Mouse (Mus musculus) Patski (cell line): ENCODE results near the gene Npff. TPM values are rescaled to one million over a fixed set of nuclear protein-coding genes. Genes with fewer than 3 reads are reported as not detected.

Experiments
- ATAC-seq: fragments of 100-300 bp; one replicate; pipeline ENCODE4 v1.8.0; 2021
- CTCF ChIA-PET: fragments of 350-600 bp; sonication (Branson Sonifier 250); formaldehyde crosslinking; loops from one replicate; lab custom pipeline; 2022; ENCODE audit warnings: inconsistent platforms; lab: Charles Lee
- POLR2A ChIA-PET: fragments of 350-600 bp; sonication (Branson Sonifier 250); formaldehyde crosslinking; loops from one replicate; lab custom pipeline; 2022; ENCODE audit warnings: antibody characterized with exemption, inconsistent platforms; lab: Charles Lee
- DNase-seq: peaks from one replicate; pipeline ENCODE4 v3.0.0-alpha.2; 2011; ENCODE audit warnings: low read depth, low spot score
- H3K27me3 ChIP-seq: fragments of 371-371 bp; one replicate; pipeline ENCODE4 v1.5.1; 2021
- CTCF ChIP-seq: fragments of 100-300 bp; IDR thresholded peaks from one replicate; pipeline ENCODE4 v1.5.1; 2021
- in situ Hi-C: fragments of 300-500 bp; cut with MboI; formaldehyde crosslinking; loops from 3 replicates; pipeline ENCODE4 v1.11.1; 2018; ENCODE audit warnings: low pct_unique_long_range_greater_than_20kb, mixed read lengths
- polyA plus RNA-seq: library from polyadenylated mRNA; unstranded; gene quantifications from one replicate; pipeline ENCODE4 v1.2.3, GENCODE M21; 2021

Npff gene
- polyA plus RNA-seq, 1 experiment from 2014 or later, result 0.83 TPM

DNA sequence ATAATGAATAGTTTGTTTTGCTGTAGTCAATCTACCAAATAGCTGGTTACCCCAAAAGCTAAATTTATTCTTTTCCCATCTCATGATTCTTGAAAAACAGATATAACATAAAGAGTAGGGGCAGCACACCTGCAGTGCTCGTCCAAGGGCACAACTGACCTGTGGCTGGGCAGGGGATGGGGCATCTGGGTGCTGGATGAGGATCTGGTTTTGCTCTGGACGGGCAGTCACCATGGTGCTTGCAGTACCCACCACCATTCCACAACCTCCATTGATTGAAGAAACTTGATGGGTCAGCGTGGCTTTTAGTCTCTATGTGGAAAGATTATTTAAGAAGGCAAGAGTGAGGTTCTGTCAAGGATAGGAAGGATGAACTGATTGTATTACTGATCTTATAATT, 21.5 kb upstream of the Npff start:
- no peak for ATAC-seq
- in situ Hi-C loops, result no loop called here
- H3K27me3 ChIP-seq, result no peaks in the 10 kb centered on the region
- ChIA-PET POLR2A (no interaction called here), CTCF (interaction anchor here (0.9 to 2.3 kb wide), 4 partner anchors 17 to 125 kb away, joined by 3 to 6 read pairs (median 3); no protein-coding TSS in a partner anchor)
- no peak for DNase-seq
- no peak for TF ChIP-seq CTCF

DNA sequence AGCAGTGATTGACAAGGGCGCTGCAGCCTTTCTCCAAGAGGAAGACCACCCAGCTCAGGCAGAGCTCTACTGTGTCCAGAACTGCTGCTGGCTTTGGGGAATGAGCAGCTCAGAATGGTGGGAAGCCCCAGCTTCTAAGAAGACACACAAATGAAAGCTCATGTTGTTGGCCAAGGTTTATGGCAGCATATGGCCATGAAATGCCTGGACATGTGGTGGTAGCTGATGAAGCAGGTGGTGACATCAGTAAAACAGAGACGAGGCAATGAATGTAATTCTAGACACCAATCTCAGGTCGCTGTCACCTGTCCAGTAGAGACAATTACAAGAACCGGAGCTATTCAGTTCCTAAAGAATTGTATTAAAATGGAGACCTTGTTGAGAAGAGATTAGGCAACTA, 20.1 kb upstream of the Npff start:
- DNase-seq, result no peak
- ChIA-PET CTCF (interaction anchor here (0.8 to 1.5 kb wide), 3 partner anchors 16 to 120 kb away, joined by 3 to 4 read pairs (median 3); no protein-coding TSS in a partner anchor), POLR2A (interaction anchor here (0.7 kb wide), 1 partner anchor 33 kb away, joined by 3 read pairs; no protein-coding TSS in a partner anchor)

DNA sequence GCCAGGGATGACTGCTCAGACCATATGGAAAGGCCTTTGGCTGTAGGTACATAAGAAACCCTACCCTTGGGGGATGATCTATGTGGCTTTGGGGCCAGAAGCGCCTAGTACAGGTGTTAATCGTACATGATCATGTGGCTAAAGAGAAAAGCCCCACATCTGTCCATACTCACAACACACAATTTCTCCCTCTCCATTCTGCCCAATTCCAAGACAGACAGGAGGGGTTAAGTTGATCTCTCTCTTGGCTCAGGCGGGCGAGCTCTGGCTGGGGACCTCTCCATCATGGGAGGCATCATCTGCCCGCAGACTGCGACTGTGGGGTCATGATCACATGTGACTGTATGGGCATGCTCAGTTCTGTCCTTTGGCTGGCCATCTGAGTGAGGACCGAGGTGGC, 9.2 kb upstream of the Npff start:
- no peaks in the 10 kb centered on the region for H3K27me3 ChIP-seq
- in situ Hi-C loops, result no loop called here
- ChIA-PET POLR2A (no interaction called here), CTCF (interaction anchor here (2.2 kb wide), 1 partner anchor 9 kb away, joined by 8 read pairs; the partner anchor contains the start of gene Npff)
- ATAC-seq, result no peak
- TF ChIP-seq CTCF, result no peak
- no peak for DNase-seq

More for the DNA sequence above, 20.1 kb upstream of the Npff start:
- H3K27me3 ChIP-seq, result no peaks in the 10 kb centered on the region
- ATAC-seq, result no peak
- in situ Hi-C loops, result no loop called here
- TF ChIP-seq CTCF, result no peak

DNA sequence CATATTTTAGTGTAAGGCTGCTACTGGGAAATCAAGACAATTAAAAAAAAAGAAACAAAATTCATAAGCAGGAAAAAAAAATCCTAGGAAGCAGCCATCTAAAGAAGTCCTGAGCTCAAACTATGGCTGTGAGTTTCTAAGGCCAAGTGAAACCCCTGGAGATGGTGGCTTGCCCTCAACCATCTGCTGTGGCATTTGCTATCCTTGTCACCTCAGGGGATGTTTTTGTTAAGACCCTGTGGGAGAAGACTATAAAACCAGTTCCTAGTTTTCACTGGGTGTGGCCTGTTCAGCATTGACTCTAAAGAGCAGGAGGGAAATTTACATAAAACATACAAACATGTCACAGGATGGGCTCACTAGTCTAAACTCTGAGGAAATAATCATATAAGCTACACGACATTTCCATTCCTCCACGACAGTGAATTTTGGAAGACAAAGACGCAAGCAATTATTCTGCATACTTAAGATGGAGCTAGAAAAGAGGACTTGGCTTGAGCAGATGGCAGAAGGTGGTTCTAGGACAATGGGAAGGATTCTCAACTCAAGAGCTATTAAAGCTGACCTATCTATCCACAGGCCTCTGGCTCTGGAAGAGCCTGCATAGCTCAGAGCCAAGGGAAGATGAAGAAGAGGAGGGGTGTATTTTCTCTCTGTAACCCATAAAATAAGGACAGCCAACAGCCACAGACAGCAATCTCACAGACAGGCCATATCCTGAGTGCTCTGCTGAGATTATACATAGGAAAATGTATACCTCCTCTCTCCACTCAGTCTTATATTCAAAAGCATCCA, 7.6 kb upstream of the Npff start:
- DNase-seq, result no peak
- CTCF ChIA-PET, result no interaction called here
- no peaks in the 10 kb centered on the region for H3K27me3 ChIP-seq
- POLR2A ChIA-PET, result interaction anchor here (1.1 kb wide), 1 partner anchor 20 kb away, joined by 4 read pairs; no protein-coding TSS in a partner anchor
- TF ChIP-seq CTCF, result no peak
- no peak for ATAC-seq
- in situ Hi-C loops, result no loop called here

DNA sequence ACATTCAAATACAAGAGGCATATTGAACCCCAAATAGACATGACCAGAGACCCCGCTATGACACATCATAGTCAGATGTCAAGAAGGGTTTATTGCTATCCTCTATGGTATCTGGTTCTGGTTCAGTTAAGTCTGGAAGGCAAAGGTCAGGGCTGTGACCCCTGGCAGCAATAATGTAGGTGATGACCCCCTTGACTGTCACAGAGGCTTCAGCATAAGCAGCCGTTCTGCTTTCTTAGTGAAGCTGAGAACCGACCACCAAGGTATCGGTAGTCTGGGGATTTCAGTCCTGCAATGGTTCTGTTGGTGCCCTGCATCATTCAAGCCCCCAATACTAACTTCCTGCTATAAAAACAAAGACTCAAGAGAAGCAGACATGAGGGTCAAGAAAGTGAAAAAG, 6.8 kb upstream of the Npff start:
- DNase-seq (no peak), ATAC-seq (no peak)
- H3K27me3 ChIP-seq, result no peaks in the 10 kb centered on the region
- ChIA-PET POLR2A (interaction anchor here (1.1 kb wide), 1 partner anchor 20 kb away, joined by 4 read pairs; no protein-coding TSS in a partner anchor), CTCF (no interaction called here)
- in situ Hi-C loops, result no loop called here
- TF ChIP-seq CTCF, result no peak

DNA sequence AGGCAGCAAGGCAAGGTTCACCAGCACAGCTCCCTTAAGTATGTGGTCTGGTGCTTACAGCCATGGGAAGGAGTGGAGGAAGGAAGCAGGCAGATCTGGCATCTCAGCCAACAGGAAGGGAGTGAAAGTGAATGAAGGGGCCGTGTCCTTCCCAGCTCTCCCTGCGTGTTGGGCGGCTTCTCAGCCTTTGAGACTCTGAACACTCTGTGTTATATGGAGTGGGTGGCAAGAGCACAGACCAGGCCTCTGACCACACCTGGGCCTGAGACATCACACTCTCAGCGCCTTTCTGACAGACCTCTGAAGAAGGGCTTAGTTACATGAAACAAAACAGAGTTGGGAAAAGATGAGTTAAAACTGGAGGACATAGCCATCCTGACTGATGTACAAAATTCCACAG, 5.8 kb upstream of the Npff start:
- ChIA-PET CTCF (interaction anchor here (0.6 kb wide), 1 partner anchor 37 kb away, joined by 3 read pairs; no protein-coding TSS in a partner anchor), POLR2A (no interaction called here)
- no peak for ATAC-seq
- in situ Hi-C loops, result no loop called here
- DNase-seq, result no peak
- no peaks in the 10 kb centered on the region for H3K27me3 ChIP-seq
- no peak for TF ChIP-seq CTCF

DNA sequence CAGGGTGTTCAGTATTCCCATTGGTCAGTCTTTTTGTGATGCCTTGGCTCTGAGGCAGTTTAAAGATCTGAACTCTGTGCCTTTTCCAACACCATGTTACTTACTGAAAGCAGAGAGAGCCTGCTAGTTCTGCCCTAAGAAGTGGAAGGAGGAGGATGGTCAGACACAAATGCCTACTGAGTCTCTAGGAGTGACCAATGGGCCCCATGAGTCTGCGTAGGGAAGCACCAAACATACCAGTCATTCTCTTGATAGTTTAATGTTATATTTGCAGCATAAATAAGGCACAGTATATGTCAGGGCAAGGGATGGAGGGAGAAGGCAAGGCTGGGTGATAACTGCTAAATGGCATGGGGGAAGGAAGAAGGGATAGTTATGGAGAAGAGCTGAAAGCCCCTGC, 3.7 kb upstream of the Npff start:
- TF ChIP-seq CTCF, result no peak
- no peaks in the 10 kb centered on the region for H3K27me3 ChIP-seq
- ATAC-seq (no peak), DNase-seq (no peak)
- CTCF ChIA-PET, result interaction anchor here (1.2 to 2.0 kb wide), 3 partner anchors 7 to 142 kb away, joined by 4 to 9 read pairs (median 5); partner anchors contain the start of gene Tarbp2
- in situ Hi-C loops, result no loop called here
- POLR2A ChIA-PET, result interaction anchor here (0.7 kb wide), 1 partner anchor 24 kb away, joined by 3 read pairs; no protein-coding TSS in a partner anchor

DNA sequence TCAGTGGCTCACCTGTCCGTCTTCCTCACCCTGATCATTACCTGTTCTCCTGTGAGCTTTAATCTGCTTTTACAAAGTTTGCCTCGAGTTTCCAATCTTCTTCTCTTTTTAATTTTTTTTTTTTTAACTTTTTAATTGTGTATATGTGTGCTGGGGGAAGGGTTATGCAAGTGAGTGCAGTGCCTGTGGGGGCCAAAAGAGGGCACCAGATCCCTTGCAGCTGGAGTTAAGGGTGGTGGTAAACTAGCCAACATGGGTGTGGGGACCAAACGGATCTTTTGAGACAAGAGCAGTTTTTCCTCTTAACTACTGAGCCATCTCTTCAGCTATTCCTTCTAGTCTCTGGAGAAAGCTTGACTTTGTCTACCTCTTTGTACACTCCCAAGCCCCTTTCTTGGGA, 3.2 kb upstream of the Npff start:
- in situ Hi-C loops, result no loop called here
- ATAC-seq, result no peak
- ChIA-PET CTCF (interaction anchor here (1.2 to 2.0 kb wide), 3 partner anchors 9 to 143 kb away, joined by 5 to 9 read pairs (median 7); partner anchors contain the start of gene Tarbp2), POLR2A (interaction anchor here (0.7 kb wide), 1 partner anchor 25 kb away, joined by 3 read pairs; no protein-coding TSS in a partner anchor)
- TF ChIP-seq CTCF, result peak; percentile 68
- DNase-seq, result no peak
- no peaks in the 10 kb centered on the region for H3K27me3 ChIP-seq

DNA sequence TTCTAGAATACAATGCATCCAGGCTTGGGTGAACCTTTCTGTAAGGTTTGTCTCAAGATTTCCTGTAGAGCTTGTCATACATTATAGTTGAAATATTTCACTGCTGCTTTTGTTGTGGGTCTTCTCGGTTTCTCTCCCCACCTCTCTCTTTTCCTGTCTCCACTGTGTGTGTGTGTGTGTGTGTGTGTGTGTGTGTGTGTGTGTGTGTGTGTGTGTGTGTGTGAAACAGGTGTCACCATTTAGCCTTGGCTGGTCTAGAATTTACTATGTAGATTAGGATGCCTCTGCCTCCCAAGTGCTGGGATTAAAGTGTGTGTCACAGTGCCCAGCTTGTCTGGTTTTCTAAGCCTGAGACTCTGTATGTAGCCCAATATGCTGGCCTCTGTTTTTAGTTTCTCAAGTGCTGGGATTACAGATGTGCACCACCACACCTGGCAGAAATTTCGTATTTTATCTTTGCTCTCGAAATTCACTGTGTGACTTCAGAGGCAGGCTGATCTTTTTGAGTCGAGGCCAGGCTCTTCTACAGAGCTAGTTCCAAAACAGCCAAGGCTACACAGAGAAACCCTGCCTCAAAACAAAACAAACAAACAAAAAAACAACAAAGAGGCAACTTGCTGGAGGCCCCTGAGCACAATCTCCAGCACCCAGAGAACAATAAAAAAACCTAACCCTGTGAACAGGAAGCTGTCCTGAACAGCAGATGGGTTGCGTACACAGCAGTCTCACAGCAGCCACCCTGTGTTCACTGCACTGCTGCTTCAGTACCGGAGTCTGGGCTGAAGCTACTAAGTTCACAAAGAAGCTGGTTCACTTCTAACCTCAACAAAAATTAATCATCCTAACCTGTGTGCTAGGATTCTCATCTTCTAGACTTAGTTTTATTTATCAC, 1.6 kb upstream of the Npff start:
- no peak for ATAC-seq
- CTCF ChIA-PET, result interaction anchor here (1.0 to 2.0 kb wide), 8 partner anchors 8 to 62 kb away, joined by 3 to 12 read pairs (median 8); partner anchors contain the start of gene Pcbp2
- POLR2A ChIA-PET, result interaction anchor here (0.7 to 1.1 kb wide), 2 partner anchors 55 to 66 kb away, joined by 3 to 4 read pairs; no protein-coding TSS in a partner anchor

DNA sequence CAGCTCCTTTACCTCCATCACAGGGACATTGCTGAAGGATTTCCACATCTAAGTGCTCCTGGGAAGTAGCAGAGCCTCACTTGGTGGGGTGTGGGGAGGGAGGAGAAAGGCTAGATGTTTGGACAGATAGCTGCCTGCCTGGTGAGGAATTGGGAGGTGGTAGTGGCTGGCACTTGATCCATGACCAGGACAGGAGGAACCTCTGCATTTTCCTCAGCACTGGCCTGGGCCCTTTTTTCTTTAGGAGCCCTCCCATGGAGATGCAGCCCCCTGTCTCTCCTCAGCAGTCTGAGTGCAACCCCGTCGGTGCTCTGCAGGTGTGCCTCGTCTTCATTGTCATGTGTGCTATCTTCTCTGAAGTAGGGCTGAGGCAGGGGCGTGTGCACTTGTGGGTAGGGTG, 3.3 kb downstream of the Npff start:
- ChIA-PET CTCF (interaction anchor here (0.6 to 1.3 kb wide), 2 partner anchors 8 to 51 kb away, joined by 3 to 4 read pairs; partner anchors contain the start of gene Pcbp2), POLR2A (interaction anchor here (1.0 kb wide), 1 partner anchor 50 kb away, joined by 3 read pairs; no protein-coding TSS in a partner anchor)
- no peak for TF ChIP-seq CTCF
- DNase-seq, result no peak
- in situ Hi-C loops, result no loop called here
- H3K27me3 ChIP-seq, result no peaks in the 10 kb centered on the region
- ATAC-seq, result no peak

More for the DNA sequence above, 1.6 kb upstream of the Npff start:
- no peak for DNase-seq
- no peak for TF ChIP-seq CTCF
- no peaks in the 10 kb centered on the region for H3K27me3 ChIP-seq
- in situ Hi-C loops, result no loop called here
